Mouse (Mus musculus) heart, postnatal 4 days (tissue): ENCODE measurements around the gene Bcor. TPM values are rescaled to one million over a fixed set of nuclear protein-coding genes. Genes with fewer than 3 reads are reported as not detected.

Experiments used
- DNase-seq: peaks from one replicate; pipeline ENCODE4 v3.0.0; 2021
- total RNA-seq, 2 experiments: library from RNA; stranded (reverse); gene quantifications; 2 replicates each; pipeline ENCODE4 v1.2.3; 2021

Bcor gene
- 10 to 100 TPM; 46.2 to 48.1 TPM for total RNA-seq

DNA sequence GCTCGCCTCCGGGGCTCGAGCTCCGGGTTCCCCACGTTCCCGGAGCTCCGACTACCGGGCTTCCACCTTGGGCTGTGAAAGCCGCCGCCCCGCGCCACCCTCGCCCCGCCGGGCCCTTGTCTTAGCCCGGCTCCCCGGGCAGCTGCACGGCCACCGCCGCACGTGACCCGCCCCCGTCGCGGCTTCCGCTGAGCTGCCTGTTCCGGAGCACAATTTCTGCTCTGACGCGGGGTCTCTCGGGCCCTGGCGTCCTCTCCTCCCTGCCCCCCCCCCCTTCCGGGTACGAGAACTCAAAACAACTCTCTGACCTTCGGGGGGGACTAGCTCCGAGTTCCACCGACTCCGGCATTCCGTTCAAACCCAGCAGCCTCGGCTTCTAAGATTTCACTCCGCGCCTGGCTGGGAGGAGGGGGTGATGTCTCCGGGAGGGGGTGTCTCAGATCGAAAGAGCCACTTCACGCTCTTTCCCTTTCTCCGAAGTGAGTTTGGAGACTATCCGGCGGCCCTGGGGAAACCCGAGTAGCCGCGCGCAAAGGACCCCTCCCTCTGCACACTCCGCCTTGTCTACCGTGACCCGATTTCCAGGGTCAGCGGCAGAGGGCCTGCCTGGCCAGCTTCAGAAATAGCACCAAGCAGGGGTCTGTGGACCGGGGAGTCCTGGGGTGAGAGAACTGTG lies at the start of gene Bcor:
Gene Bcor, minus strand, starts transcription at position 375 of the 676 bp plus-strand sequence.
- DNase-seq, result peak; percentile 76

DNA sequence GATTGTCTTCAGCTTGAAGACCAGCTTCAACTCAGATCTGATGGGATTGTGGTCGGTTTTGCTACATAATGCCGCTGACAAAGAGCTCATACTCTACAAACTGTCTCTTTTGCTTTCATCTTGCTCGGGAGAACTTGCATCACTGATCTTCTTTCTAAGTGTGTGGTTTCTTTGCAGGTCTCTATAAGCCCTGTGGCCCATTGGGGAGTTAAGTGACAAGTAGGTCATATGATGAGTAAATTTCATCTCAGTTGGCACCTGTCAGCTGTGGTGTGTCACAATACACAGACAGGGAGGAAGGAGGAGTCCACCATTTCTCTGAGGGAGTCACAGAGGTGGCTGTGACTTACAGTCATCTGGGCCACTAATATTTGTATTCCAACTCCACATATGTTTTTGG lies 42.8 kb upstream of the Bcor start:
- no peak for DNase-seq

DNA sequence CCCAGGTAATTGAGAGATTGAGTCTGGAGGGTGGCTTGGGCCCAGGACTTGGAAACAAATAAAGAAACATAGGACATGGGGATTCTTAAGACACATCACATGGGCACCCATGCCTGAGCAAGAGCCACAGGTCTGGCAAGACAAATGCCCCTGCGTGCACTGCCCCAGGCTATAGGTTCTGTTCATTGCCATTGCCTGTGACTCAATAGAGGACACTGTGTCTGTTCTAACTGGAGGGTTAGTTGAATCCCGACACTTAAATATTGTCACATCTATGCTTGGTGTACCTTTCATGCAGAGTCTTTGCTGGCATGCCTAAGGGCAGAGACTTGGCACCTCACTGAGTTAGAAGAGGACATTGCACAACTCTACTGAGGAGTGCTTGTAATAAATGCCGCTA lies 41.0 kb upstream of the Bcor start:
- no peak for DNase-seq

DNA sequence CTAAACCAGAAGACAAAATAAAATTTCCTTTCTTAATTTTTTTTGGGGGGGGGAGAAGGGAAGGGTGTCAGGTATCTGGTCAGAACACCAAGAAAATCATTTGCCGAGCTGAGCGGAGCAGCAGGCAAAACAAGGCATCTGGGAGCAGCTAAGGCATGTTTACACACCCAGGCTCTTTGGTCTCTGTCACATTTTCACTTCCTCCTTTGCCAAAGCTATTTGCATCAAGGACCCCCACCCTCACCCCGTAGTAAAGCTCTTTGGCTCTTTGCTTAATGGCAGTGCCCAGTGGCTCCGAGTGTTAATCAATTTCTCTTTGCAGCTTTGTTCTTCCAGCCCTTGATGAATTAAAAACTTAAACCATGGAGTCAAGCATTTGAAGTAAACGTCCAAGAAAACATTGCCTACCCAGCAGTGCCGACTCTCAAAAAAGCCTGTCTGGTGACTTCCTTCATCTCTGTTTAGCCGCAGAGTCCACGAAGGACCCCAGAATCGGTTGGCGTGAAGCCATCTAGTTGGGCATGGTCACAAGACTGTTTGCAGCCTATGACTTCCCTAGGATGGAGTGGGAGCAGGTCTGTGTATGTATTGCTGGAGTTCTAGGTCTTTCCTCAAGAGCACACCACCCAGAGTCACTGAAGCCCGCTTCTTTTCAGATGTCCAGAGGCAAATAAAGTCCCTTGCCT lies 35.2 kb upstream of the Bcor start:
- DNase-seq, result no peak

DNA sequence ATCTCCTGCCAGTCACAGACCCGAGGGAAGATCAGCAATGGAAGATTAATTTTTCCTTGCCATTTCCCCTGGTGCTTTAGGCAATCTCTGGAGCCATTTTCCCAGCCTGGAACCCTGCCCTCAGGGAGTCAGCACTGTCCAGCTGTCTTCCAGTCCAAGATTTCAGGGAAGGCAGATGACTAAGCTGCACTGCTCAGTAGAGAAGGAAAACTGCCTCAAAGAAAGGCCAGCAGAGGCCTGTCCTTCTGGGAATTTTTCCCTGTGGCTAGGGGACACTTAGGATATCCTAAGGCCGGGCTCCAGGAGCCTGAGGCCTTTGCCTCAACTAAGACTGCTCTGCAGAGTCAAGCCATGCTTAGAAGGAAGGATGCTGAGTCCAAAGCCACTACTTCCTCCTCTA lies 32.2 kb upstream of the Bcor start:
- DNase-seq, result no peak

DNA sequence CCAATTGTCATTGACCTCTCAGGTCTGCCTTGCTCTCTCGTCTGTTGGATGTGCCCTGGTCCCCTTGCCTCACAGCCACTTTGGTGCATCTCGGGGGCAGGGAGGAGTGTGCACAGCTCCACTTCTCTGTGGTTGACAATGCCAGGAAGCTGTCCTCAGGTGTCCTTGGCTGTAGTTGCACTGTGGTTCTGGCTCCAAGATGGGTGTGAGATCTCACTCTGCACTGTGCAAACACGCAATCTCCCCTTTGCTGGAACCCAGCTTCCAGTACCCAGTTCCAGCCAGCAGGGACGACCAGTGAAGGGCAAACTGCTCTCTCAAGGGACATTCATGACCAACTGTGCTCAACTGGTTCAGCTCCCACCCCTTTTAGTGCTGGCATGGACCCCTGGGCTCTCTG lies 29.4 kb upstream of the Bcor start:
- no peak for DNase-seq

DNA sequence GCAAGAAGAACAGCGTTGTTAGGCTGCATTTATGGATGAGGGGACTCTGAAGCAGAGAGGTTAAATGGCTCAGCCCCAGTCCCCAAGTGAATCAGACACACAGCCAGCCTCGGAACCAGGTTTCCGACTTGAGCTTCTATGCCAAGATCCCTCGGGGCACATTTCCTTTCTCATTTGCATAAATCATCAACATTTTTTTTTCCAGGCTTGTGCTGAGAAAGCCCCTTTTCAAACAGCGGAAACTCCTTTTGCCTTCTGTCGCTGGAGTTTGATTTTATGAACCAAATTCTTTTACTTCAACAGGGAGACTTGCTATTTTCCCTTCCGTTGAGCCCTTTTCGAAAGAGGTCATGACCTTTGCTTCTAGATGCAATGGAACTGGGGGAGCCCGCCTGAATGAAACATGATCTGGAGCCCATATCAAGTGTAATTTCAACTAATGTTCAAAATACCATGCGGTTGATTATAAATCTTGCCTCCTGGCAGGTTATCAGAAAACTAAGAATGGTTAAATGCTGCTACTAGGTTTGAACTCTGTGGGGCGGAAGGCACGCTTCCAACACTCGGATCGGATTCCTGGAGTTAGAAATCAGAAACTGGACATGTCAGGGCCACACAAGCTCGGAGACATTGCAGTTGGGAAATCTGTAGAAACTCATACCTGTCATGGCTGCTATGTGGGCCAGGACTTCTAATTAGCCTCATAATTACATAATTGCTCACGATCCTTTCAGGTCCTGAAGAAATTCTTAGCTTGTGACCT lies 15.2 kb upstream of the Bcor start:
- DNase-seq, result no peak

DNA sequence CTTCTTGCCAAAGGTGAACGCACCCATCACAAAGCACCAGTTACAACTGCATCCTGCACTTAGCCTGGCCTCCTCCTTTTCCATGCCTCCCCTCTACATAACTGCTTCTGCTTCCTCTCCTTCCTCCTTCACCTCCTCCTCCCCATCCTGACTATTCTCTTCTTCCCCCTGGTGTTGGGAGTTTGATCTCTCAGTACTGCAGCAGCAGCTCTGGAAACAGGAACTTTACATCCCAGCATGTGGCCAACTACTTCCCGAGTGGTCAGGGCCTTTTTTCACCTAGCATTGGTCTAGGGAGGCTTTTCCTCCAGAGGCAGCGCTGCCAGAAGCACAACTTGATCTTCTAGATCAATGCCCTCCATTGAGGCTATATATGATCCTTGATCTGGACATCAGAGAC lies 10.0 kb upstream of the Bcor start:
- no peak for DNase-seq

DNA sequence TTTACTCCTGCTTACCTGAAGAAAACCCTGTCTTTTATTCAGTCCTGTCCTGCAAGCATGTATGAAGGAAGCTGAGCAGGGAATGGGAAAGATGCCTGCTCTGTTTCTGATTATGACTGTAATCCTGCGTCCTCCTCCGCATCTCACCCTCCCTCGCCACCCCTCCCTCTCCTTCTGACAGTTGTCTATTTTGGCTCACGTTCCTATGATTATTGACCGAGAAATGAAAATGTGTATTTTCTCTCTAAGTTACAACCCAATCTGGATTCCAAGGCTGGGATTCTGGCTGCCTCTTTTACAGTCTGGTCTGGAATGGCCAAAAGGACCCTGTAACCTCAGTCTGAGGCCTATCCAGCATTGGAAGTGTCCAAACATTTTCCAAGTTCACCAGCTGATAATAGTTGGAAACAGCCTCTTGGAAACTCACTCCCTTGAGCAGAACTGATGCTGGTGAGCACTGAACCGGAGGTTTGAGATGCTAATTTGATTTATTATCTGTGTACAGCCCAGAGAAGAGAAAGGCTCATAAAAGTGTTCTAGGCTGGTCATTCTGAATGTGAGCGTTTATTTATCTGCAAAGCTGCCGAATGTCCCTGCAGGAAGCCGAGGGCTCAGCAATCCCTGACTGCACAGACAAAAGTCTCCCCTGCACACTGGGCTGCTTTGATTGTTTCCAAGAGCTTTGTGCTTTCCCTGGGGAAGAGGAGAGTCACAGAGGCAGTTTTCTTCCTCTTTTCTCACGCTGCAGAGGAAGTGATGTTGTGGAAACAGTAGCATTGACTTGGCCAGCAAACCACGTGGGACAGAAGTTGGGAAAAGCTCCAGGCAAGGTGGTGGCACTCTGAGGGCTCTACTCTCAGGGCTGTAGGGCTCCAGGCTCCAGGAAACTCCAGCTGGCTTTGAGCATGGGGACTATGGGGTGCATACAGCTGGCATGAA lies 4.7 kb upstream of the Bcor start:
- DNase-seq, result peak; percentile 54

DNA sequence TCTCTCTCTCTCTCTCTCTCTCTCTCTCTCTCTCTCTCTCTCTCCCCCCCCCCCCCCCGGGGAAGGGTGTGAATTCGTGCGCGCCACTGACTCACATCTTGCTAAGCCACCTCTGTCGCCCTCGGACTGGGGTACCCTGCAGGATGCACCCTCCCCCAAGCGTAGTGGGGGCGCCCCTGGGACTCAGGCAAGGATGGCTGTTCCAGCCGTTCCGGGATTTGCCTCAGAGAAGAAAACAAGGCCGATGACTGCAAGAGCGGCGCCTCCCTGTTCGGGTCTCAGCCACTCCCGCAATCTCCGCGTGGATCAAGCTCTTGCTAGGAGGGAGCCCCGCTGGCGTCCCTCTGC lies 647 bp downstream of the Bcor start:
- DNase-seq, result no peak

DNA sequence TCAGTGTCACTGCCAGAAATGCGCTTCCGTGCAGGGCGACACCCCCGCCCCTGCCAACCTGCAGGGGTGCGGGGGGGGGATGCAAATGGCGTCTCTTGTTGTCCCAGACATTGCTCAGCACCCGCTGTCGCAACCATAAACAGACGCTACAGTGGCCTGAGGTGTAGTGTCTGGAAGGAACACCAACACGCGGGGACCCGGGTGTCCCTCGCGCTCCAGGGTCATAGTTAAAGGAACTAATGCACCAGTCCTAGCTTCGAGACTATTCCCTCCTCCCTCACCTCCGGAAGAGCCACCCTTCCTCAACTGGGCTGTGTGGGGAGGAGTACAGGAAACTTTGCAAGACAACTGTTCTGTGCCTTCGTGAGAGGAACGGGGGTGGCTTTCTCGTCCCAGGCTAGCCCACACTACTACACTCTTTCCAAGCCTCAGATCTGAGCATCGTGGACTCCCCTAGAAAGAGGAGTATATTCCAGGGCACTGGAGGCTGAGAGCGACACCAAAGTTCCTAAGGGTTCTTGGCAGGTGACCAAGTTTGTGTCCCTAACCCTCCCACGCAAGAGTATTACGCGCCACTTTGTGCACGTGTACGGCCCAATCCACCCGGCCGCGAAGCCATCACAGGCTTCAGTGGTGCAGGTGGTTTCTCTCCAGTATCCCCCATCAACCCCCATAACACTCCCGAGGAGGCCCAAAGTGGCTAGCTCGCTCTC lies 1.2 kb downstream of the Bcor start:
- no peak for DNase-seq

DNA sequence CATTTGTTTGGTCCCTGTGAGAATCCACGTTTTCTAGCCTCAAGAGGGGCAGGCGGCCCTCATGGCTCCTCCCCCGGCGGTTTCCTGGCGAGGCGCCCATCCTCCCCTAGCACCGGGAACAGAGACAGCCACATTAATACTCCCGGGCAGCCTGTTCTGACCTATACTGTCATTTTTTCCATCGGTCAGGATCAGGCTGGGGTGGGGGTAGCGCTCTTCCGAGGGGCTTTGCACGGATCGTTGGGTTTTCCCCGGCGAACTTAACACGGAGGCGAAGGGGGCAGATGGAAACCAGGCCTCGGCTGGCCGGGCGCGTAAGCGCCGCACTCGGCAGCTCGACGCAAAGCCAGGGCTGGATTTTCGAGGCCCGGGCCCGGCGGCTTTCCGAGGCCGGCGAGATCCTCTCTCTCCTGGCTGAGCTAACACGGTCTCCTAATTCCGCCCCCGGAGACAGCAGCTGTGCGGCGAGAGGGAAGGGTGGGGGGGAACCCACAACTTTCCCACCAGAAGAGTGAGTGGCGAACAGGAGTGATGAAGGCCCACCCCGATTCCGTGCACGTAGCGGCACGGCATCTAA lies 1.8 kb downstream of the Bcor start:
- DNase-seq, result peak; percentile 81

DNA sequence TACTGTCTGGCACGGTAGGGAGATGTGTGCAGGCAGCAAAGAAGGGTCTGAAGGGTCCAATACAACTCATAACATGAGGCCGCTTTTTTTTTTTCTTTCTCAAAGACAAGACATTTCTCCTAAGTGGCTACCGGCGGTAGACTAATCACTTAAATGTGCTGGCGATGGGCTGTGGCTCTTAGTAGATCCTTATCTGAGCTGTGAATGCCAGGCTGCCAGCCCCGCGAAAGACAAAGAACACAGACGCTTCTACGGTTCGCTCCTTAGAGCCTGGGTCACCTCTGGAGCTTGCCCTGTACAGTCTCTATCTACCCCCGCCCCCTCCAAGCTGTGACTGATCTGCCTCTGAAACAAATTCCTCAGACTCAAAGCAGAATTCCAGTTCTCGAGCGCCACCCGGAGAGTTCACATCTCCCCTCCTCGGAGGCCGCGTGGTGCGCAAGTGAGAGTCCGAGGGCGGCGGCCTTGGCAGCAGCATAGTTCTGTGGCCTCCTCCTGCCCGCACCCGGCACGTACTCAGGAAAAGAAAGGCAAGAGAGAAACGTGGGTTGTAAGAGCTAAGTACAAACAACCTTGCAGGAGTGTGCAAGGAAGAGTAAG lies 2.7 kb downstream of the Bcor start:
- peak; percentile 71 for DNase-seq

DNA sequence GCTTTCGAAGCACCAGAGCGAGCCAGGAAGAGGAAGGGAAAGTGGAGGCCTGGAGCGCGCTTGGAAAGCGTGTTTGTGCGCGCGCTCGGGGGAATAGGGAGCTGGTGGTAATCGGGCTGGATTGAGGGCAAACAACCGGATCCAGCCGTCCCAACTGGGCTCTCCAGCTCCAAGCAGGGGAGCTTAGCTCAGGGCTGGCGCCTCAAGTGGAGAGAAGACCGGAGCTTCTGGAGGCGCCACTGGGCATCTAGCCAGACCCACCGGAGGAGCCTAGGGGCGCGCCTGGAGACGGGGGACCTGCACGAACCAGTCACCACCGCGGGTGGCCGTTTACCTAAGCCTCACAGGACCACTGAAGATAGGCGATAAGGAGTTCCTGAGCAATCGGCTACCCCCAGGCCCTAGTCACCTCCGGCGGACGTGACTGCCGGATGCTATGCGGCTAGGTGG lies 4.3 kb downstream of the Bcor start:
- DNase-seq, result peak; percentile 63

DNA sequence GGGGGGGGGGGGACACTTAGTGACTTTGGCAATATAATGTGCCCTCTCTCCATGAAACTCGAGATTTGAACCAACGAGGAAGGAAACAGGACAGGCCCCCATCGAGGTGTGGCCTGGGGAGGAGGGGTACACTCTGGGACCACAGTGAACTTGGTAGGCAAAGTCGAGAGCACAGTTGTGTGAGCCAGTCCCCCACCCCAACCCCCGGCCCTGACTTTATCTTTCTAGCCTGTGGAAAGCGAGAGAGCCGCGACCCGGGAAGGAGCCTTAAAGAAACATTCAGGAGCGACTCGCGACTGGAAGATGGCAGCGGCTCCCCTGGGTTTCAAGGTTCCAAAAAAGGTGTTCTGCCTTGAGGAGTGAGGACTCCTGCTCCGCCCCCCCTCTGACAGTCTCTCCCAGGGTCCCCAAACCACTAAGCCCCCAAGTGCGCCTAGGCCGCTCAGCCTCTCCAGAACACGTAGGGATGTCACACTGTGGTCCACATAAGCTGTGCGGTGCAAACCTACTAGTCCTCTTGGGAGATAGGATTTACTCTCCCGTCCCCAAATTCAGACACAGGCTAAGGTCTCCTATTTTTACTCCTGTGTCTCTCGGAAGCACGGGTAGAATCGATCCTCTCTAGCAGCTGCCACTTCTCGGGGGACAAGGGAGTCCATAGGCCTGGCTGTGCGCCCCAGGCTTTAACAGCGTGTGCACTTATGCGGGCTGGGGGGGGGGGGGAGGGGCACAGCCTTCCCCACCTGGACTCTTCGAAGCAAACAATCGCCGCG lies 4.9 kb downstream of the Bcor start:
- no peak for DNase-seq

DNA sequence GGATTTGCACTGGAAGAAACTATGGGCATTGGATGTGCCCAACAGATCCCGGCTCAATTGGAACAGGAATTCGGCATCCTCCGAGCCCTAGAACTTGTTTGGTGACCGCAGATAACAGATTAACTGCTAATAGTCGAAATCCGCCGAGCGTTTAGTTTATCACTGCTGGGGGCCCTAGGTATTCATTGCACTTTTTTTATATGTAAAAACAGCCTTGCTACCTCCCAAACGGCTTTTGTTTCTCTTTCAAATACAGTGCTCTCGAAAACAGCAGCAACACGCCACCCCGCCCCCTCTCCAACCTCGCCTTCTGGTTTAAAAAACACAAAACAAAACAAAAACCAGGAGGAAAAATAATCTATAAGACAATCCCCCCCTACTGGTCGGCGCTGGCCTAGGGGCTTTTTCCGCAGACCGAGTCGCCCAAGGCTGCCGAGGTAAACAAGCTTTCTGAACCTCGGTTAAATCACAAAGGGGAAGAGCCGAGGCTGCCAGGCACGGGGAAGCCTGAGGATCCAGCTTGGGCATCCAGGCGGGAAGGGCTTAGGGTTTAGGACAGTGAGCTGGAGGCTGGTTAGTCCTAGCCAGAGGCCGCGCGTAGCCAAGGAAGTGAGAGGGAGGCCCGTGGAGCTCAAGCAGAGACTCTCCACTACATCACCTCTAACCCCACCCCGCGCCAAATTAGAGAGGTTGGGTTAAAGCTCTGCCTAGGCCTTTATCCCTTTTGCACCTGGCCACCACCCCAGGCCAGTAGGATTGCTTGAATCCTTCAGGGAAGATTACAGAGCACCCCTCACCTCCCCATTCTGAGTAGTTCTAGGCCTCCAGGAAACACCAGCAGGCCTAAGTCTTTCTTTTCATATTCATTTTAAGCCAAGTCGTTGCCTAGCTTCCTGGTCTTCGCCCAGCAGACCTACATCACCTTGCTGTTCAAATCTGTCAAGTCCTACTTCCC lies 6.7 kb downstream of the Bcor start:
- no peak for DNase-seq

DNA sequence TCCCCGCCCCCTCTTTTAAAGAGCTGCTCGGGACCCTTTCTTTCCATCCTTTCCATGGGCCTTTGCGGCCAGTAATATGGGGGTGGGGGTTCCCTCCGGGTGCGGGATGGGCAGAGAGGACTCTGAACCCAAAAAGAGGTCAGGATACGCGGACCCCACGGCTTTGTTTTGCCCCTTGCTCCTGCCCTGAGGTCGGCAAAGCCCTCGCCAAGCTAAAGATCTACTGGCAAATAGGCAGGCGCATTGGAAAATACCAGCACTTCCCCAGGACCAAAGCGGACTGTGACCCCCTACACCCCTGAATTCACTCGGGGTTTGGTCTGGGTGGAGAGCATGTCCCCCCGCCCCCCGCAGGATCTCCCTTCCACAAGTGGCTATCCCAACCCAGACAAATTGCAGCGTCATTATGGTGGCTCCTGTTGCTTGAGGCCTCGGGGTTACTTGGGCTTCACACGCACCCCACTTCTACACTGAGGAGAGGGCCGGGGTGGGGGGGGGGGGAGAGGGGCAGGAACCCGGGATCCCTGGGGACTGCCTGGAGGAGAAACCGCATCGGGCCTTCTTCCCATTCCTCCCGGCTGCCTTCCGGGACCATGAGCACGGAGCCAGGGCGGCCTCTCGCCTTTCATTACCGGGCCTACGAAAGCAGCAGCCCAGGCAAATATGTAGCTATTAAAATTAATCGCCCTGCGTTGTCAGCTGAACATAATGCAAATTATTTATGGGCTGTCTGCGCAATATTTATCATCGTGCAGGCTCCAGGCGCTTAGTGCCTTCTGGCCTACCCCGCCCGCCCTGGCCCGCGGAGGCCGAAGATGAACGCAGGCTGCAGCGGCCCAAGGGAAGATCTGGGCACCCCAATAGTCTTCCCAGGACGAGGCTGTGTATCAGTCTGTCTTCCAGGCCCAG lies 7.9 kb downstream of the Bcor start:
- no peak for DNase-seq
